Mouse (Mus musculus) intestine, embryonic 14.5 days (tissue): ENCODE measurements at regions not wholly inside any gene's neighbourhood (a gene's known extent, or its start where the extent isn't known, plus 50 kb on each side); places are given as distances from the start of the nearest gene placed in this dataset.

ENCODE experiments used
- ATAC-seq: fragments of 200-750 bp; cut with Nextera tagmentation; replicated peaks from 2 replicates; pipeline ENCODE4 v1.8.0; 2017; ENCODE audit warnings: low read depth, moderate number of reproducible peaks, moderate TSS enrichment, moderate library complexity; ENCODE audit not compliant: low FRiP score, low TSS enrichment
- DNase-seq: peaks from one replicate; pipeline ENCODE4 v3.0.0-alpha.2; 2018; ENCODE audit warnings: low spot score
- H3K27ac ChIP-seq: fragments of 300-500 bp; sonication (generic); 2 replicates; pipeline ENCODE4 v1.5.1; 2014; ENCODE audit warnings: low read depth, mild to moderate bottlenecking, control low read depth
- H3K27me3 ChIP-seq: fragments of 300-500 bp; sonication (generic); replicated peaks from 2 replicates; pipeline ENCODE4 v1.6.1; 2014; ENCODE audit warnings: low read length, control low read depth; ENCODE audit not compliant: control insufficient read depth, insufficient read depth
- H3K36me3 ChIP-seq: fragments of 300-500 bp; sonication (generic); 2 replicates; pipeline ENCODE4 v1.6.1; 2014; ENCODE audit warnings: low read length, control low read depth; ENCODE audit not compliant: control insufficient read depth, insufficient read depth
- H3K4me1 ChIP-seq: fragments of 300-500 bp; sonication (generic); replicated peaks from 2 replicates; pipeline ENCODE4 v1.6.1; 2014; ENCODE audit warnings: low read length, control low read depth, mixed read lengths; ENCODE audit not compliant: control insufficient read depth, insufficient read depth
- H3K4me2 ChIP-seq: fragments of 300-500 bp; sonication (generic); 2 replicates; pipeline ENCODE4 v1.6.1; 2014; ENCODE audit warnings: low read length
- H3K4me3 ChIP-seq: fragments of 300-500 bp; sonication (generic); 2 replicates; pipeline ENCODE4 v1.5.1; 2014; ENCODE audit warnings: low read depth, low read length, control low read depth, mixed read lengths
- H3K9ac ChIP-seq: fragments of 300-500 bp; sonication (generic); 2 replicates; pipeline ENCODE4 v1.6.1; 2014; ENCODE audit warnings: mild to moderate bottlenecking, low read length
- H3K9me3 ChIP-seq: fragments of 300-500 bp; sonication (generic); 2 replicates; pipeline ENCODE4 v1.6.1; 2016; ENCODE audit warnings: low read length, control low read depth; ENCODE audit not compliant: control insufficient read depth
- WGBS: fragments of 180-500 bp; shearing (Covaris S2); extraction: QIAGEN DNeasy Blood & Tissue Kit; methylation state at CpG from one replicate; pipeline ENCODE4 v1.1.7; 2014; 5-methylcytosine and 5-hydroxymethylcytosine counted together

DNA sequence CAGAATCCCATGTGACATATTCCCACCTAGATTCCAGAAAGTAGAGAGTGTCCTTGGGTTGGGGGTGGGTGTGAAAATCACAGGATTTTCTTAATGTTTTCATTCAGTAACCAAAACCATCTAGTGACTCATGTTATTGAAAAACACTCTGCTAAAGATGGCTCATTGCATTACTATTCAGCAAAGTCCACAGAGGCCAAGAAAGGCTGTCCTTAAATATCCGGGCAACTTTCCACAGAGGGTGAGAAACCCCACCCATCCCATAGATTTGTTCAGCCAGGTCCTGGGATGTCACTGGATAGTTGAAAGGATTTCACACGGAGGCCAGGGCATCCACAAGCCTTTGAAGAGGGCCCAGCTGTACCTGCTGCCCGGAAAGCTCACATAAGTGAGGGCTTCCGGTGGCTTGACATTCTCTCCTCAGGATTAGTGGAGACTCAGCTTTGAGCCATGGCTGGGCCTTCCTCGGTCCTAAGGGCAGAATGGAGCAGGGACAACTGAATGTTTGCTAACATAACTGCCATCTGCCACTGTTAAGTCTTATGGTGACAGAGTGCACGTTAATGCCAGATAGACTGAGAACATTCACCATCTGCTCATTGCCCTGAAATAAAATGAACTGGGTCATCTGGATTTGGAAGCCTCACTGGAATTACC is 580.7 kb upstream of the Atp2b1 start:
- Histone ChIP-seq H3K4me1 (no peaks in the 10 kb centered on the region), H3K27ac (no peak overlapping the region), H3K36me3 (no peaks in the 10 kb centered on the region), H3K9ac (no peak overlapping the region), H3K4me2 (no peak overlapping the region), H3K4me3 (no peak overlapping the region), H3K27me3 (no peaks in the 10 kb centered on the region), H3K9me3 (no peaks in the 10 kb centered on the region)
- ATAC-seq: no peak
- DNase-seq: no peak
- WGBS: 67% methylated on average over 6 of the region's 6 CpGs

DNA sequence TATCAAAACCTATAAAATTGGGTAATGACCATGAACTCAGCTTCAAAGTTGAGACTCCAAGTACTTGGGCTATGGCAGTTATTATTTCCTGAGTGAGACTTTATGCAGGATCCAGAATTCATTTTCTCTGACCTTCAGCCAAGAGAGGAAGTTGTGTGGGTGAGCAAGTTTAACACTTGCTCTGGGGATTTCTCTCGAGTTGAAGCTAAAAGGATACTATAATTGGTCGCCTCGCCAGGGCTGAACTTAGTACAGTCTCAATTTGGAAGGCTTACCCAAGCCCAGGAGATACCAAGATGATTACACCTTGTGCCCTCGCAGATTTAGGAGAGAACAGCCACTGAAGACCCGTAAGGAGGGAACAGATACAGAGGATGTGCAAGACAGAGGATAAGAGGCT is 570.4 kb upstream of the Atp2b1 start:
- 83% methylated on average over 5 of the region's 5 CpGs for whole genome bisulfite sequencing
- no peak overlapping the region for H3K4me2 ChIP-seq
- no peak for ATAC-seq
- no peak overlapping the region for H3K9ac ChIP-seq
- no peak overlapping the region for H3K4me3 ChIP-seq
- H3K27me3 ChIP-seq: no peaks in the 10 kb centered on the region
- no peaks in the 10 kb centered on the region for H3K4me1 ChIP-seq
- no peak overlapping the region for H3K27ac ChIP-seq
- H3K9me3 ChIP-seq: no peaks in the 10 kb centered on the region
- DNase-seq: no peak
- no peaks in the 10 kb centered on the region for H3K36me3 ChIP-seq

DNA sequence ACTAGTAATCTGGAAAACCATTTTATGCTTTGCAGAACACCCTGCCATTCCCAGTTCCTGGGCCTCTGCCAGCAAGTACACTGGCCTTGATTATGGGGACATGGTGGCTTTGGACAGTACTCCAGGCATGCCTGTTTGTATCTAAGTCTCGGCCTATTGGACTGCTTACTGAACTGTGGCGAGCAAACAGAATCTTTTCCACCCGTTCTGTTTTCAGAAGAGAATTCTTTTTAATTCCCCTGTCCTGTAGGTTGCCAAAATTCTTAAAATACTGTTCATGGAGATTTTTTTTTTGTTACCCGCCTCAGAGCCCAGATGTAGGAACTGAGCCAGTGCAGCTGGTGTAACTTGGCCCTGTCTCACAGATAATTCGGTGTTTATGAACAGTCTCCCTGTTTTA is 564.7 kb upstream of the Atp2b1 start:
- DNase-seq (no peak), ATAC-seq (no peak)
- H3K9ac ChIP-seq: no peak overlapping the region
- no peak overlapping the region for H3K4me3 ChIP-seq
- 42% methylated on average over 5 of the region's 5 CpGs for WGBS
- no peaks in the 10 kb centered on the region for H3K4me1 ChIP-seq
- peak overlapping the region; percentile 36; the same call in 1 of the 2 replicates for H3K27ac ChIP-seq
- no peaks in the 10 kb centered on the region for H3K9me3 ChIP-seq
- no peaks in the 10 kb centered on the region for H3K36me3 ChIP-seq
- no peak overlapping the region for H3K4me2 ChIP-seq
- H3K27me3 ChIP-seq: no peaks in the 10 kb centered on the region

DNA sequence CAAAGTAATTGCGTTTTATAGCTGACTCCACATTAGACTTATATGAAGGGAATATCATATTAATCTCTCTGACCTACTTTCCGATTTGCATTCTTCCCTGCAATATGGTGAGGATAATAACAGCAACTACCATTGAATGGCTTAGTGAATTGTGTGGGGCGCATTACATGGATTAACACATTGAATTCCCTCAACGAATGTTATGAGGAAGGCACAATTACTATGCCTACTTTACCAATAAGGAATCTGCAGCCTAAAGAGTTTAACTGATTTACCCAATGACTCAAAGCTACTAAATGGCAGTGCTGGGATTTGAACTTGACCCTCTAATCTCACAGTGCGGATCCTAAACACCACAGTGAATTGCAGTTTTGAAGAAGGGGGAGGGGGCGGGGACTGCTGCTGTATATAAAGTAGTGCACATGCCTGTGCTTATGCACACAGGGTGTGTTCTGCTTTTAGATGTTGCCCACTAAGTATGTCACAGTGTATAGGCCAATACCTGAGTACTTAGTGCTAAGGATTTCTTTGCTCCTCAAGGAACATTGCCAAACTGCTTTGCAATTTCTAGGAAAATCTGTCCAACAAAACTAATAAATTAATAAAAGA is 563.8 kb upstream of the Atp2b1 start:
- Histone ChIP-seq H3K4me2 (no peak overlapping the region), H3K36me3 (no peaks in the 10 kb centered on the region), H3K4me1 (no peaks in the 10 kb centered on the region), H3K9me3 (no peaks in the 10 kb centered on the region), H3K4me3 (no peak overlapping the region), H3K27ac (no peak overlapping the region), H3K27me3 (no peaks in the 10 kb centered on the region), H3K9ac (no peak overlapping the region)
- no peak for ATAC-seq
- WGBS: 89% methylated on average over 6 of the region's 6 CpGs
- no peak for DNase-seq

DNA sequence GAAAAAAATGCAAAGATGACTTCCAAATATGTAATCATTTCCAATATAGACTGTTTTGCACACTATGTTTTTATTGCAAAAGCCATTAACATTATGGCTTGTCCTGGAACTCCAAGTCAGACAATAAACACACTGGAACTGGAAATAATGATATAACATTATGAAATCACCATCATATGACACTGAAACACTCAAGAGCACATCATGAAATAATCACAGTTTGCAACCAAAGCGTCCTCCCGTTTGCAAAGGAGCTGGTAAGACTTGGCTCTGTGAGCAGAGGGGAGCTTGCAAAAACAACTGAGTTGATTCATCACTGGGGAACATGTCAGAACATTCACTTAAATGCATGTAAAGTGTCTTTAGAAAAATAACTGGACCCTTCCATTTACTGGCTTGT is 562.1 kb upstream of the Atp2b1 start:
- Histone ChIP-seq H3K27me3 (no peaks in the 10 kb centered on the region), H3K27ac (no peak overlapping the region), H3K4me2 (no peak overlapping the region), H3K9ac (no peak overlapping the region), H3K36me3 (no peaks in the 10 kb centered on the region), H3K4me3 (no peak overlapping the region), H3K9me3 (no peaks in the 10 kb centered on the region), H3K4me1 (no peaks in the 10 kb centered on the region)
- 57% methylated on average over 2 of the region's 2 CpGs for WGBS
- DNase-seq (no peak), ATAC-seq (no peak)

DNA sequence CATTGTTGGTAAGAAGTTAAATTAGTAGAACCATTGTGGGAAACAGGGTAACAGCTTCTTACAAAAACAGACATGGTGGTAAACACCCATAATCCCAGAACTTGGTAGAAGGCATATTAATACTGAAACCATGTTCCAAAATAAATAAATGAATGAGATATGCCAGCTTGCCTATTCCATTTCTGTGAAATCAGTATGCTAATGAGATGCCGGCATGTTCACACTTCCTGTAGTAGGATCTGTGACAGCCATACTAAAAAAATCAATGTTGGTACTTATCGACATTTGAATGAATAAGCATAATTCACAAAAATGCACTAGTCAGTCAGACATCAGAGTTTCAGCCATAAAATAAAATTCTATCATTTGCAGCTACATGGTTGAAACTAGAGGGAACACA is 559.7 kb upstream of the Atp2b1 start:
- Histone ChIP-seq H3K27ac (no peak overlapping the region), H3K4me1 (no peaks in the 10 kb centered on the region), H3K27me3 (no peaks in the 10 kb centered on the region), H3K9me3 (no peaks in the 10 kb centered on the region), H3K36me3 (no peaks in the 10 kb centered on the region), H3K9ac (no peak overlapping the region), H3K4me2 (no peak overlapping the region), H3K4me3 (no peak overlapping the region)
- 95% methylated on average over 2 of the region's 2 CpGs for WGBS
- ATAC-seq (no peak), DNase-seq (no peak)

DNA sequence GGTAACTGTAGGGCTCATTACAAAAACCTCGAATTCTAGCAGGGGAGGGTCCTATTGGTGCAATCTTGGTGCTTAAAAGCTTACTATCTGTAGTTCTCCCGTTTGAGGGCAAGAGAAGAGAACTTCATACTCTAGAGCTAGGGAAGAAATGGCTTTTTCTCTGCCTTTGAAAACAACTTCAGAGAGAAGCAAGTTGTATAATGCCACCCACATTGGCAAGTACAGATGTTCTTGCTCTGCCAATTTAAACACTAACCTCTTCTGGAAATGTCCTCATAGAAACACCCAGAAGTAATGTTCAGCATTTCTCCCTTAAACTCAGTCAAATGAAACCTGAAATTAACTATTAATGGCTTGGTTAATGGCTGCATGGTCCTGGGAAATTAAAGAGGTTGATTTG is 549.6 kb upstream of the Atp2b1 start:
- H3K9ac ChIP-seq: no peak overlapping the region
- DNase-seq (no peak), ATAC-seq (no peak)
- no peaks in the 10 kb centered on the region for H3K27me3 ChIP-seq
- WGBS: 76% methylated on average over 2 of the region's 2 CpGs
- no peak overlapping the region for H3K4me3 ChIP-seq
- H3K4me2 ChIP-seq: no peak overlapping the region
- H3K9me3 ChIP-seq: no peaks in the 10 kb centered on the region
- H3K27ac ChIP-seq: no peak overlapping the region
- H3K36me3 ChIP-seq: no peaks in the 10 kb centered on the region
- H3K4me1 ChIP-seq: no peaks in the 10 kb centered on the region

DNA sequence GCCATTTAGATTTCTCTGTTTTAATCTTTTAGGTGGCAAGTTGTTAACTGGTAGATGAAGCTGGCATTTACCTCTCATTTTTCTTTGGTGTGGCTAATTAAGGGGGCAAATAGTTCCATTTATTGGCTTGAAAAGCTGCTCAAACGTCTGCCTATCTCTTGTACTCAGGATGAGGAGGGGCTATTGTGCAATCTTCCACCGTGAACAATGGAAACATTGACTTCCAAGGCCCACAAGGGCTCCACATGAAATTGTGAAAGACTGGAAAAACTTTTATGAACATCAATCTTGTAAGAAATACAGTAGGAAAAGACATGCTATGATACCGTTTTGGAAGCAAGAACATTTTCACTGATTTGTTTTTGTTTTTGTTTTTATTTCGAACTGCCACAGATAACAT is 541.6 kb upstream of the Atp2b1 start:
- ATAC-seq: no peak
- Histone ChIP-seq H3K27me3 (no peaks in the 10 kb centered on the region), H3K9me3 (no peaks in the 10 kb centered on the region), H3K27ac (no peak overlapping the region), H3K36me3 (no peaks in the 10 kb centered on the region), H3K4me1 (no peaks in the 10 kb centered on the region), H3K9ac (no peak overlapping the region), H3K4me3 (no peak overlapping the region), H3K4me2 (no peak overlapping the region)
- 67% methylated on average over 4 of the region's 4 CpGs for WGBS
- DNase-seq: no peak

DNA sequence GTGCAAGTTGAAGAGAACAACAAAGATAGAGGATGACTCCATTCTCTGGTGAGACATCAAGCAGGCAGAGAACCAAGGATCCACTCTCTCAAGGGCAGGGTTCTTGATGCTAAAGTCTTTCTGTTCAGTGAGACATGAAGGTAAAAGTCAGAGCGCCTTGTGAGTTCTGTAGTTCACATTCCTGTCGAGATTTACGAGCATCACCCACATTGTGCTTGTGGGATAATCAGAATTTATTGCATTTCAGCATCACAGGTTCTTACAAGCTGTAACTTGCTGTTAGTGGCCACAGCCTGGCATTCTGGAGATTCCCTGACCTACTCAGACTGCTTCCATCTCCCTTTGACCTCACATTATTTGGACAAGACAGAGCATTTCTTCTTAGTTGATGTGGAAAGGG is 540.9 kb upstream of the Atp2b1 start:
- Histone ChIP-seq H3K27me3 (no peaks in the 10 kb centered on the region), H3K27ac (no peak overlapping the region), H3K4me3 (no peak overlapping the region), H3K36me3 (no peaks in the 10 kb centered on the region), H3K9ac (no peak overlapping the region), H3K9me3 (no peaks in the 10 kb centered on the region), H3K4me2 (no peak overlapping the region), H3K4me1 (no peaks in the 10 kb centered on the region)
- WGBS: 53% methylated on average over 3 of the region's 3 CpGs
- DNase-seq (no peak), ATAC-seq (no peak)
